Mouse (Mus musculus) gastrocnemius, postnatal 36 days (tissue): ENCODE measurements at regions not wholly inside any gene's neighbourhood (a gene's known extent, or its start where the extent isn't known, plus 50 kb on each side); places are given as distances from the start of the nearest gene placed in this dataset.

Experiments
- DNase-seq, 2 experiments: peaks; one replicate each; pipeline ENCODE4 v3.0.0; 2022
- intact Hi-C: fragments of 180-260 bp; cut with DNase I; formaldehyde crosslinking; loops from one replicate; pipeline ENCODE4 v1.15.1; 2025

DNA sequence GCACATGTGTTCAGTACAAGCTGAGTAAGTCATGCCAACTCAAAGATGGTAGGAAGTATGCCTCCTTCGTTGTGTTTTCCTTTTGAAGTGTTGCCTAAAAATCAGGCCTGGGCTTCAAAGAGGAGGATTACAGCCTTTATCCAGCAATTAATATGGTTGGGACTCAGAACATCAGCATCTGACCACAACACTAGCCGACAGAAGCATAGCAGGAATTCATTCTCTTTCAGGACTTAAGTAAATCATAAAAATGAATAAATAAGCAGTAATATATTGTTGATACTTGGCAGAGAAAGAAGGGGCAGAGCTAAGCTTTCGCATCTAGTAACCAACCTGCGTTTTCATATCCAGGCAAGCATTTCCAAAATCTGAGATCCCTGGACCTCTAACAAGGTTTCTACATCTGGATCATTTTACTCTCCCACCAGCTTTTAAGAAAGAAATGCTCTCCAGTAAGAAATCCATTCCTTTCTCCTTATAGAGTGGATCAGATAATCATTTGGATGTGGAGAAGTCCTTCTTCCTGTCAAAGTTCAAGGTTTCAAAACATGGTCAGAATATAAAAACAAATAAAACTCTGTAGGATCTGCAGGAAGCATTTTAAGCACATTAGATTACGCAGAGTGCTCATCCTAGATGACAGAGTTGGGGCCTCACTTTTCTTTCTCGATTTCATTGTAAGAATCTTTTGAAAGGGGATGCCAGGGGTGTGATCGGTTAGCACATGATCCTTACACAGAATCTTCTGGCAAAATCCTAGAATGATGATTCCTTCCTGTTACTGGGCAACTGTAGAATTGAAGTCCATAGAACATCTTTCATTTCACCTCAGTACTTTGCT is 230.6 kb upstream of the Zic4 start:
- intact Hi-C loops, result no loop called here
- DNase-seq, result no peak

DNA sequence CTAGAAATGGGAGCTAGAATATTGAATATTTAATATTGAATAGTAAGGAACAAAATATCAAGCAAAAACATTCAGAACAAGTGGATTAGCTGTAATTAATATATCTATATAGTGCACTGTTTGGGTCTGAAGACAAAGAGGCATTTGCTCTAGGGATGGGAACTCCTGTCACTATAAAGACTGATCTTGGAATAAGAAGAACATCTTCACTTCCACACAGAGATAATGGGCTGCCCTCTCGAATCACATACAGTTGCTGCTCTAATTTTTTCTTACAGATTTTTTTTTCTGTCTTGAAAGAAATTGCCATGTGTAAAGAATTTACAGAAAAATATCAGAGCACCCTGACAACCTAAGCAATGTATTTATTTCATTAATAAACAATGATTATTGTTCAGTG is 229.7 kb upstream of the Zic4 start:
- intact Hi-C loops, result no loop called here
- no peak for DNase-seq

DNA sequence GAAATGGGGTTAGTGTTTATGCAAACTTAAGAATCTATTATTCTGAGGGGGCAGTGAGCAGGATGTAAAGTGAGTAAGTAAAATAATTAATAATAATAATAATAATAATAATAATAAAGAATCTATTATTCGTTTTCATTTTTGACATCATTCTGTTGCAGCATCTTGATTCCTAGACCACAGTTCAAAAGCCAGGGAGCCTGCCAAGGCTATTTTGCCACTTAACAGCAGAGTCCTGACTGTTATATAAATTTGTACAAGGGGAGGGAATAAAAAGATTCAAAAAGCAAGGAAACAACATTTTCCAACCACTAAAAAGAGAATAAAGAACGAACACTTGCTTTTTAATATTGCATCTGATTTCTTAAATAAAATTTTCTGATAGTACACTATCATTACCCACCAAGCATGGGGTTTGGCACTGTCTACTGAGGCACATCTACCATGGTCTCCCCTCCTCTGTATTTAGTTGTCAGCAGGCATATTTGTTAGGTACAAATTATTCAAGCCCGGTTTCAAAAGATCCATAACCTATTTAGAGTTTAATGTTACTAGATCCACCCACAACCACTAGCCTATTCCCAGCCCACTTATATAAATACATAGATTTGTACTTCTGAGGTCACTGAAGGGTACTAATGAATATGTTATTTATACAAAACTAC is 228.8 kb upstream of the Zic4 start:
- no peak for DNase-seq
- intact Hi-C loops, result no loop called here

DNA sequence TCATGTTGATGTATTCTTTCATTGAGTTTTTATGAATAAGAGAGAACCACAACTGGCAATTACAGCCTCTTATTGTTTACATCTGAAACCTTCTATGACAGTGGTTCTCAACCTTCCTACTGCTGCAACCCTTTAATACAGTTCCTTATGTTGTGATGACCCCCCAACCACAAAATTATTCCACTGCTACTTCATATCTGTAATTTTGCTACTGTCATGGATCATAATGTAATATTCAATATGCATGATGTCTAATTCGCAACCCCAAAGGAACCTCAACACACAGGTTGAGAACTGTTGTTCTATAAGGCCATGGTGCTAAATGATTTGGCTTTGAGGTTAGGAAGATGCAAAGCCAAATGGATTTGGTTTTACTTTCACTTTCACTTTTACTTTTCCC is 227.9 kb upstream of the Zic4 start:
- DNase-seq, result no peak
- intact Hi-C loops, result no loop called here

DNA sequence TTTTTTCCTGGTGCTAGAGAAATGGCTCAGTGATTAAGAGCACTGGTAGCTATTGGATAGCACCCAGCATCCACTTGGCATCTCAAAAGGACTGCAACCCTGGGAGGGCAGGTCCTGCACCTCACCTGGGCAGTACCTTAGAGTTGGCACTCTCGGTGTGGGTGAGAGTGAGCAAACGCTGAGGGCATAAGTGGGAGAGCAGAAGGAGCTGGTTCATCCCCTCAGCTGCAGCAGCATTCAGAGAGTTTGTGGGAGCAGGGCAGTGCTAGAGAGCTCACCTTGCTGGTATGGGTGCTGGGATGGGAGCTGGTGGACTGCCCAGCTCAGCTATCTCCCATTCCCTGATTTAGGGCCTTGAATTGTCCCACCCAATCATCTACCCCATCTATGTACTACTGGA is 227.1 kb upstream of the Zic4 start:
- intact Hi-C loops, result no loop called here
- DNase-seq, result no peak

DNA sequence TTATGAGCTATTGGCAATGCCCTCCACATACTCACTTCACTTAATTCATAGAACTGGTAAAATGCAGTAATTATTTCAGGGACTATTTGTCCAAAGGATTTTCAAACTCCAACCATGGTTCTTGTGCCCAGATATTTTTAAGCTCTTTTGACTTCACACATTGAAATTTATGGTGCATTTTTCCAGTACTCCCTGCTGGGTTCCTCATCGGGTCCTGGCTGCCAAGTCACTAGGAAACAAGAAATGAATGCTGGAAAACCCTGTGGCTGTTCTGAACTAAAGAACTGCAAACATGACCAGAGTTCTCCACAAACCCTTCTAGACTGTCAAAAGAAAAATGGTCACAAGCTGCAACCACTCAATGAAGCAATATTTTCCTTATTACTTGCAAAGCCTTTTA is 221.6 kb upstream of the Zic4 start:
- DNase-seq, result no peak
- intact Hi-C loops, result no loop called here

DNA sequence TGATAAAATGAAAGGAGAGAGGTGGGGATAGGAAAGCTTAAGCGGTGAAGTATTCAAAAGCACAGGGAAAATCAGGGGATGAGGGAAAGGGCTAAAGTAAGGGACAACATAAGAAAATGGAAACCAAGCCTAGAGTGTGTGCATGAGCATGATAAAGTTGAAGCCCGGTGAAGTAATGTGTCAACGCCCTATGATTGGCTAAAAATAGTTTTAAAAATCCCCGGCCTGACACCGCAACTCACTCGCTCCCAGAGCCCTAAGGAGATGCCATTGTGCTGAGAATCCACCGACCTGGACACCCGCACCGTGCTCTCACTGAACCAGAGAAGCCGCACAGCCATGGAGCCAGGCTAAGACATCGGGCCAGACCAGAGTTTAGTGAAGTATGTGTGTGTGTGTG is 210.3 kb upstream of the Zic4 start:
- intact Hi-C loops, result no loop called here

DNA sequence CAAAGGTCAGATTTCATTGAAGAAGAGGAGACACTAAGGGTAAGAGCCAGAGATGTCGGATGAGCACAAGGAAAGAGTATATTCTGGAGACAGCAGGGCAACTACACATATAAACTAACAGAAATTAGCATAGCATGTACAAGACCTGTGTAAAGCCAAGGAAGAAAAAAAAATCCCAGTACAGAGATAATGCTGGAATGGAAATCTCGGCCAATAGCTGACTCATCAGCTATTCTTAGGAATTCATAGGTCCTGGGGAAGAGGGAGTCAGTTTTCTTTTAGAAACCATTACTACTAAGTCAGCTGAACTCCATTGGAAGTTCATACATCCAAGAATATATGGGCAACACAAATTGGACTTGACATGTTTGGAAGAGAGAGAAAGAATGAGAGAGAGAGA is 202.9 kb upstream of the Zic4 start:
- no peak for DNase-seq
- intact Hi-C loops, result no loop called here

More for the DNA sequence above, 210.3 kb upstream of the Zic4 start:
- no peak for DNase-seq

DNA sequence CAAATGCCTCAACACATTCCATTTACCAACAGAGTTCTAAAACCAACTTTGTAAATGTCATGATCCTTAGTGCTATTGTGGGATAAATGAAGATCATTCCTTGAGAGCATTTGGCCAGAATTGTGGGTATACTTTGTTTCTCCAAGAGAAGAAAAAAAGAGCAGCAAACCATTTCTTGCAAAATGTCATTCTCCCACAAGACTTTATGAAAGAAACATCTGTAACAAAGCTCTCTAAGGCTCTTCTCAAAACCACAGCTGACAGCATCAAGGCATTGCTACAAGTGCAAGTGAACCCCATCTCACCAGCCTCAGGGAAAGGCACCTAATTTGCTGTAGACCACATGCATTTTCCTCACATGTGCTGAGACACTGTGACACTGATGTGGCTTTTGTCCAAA is 194.3 kb upstream of the Zic4 start:
- intact Hi-C loops, result no loop called here
- DNase-seq, result no peak

DNA sequence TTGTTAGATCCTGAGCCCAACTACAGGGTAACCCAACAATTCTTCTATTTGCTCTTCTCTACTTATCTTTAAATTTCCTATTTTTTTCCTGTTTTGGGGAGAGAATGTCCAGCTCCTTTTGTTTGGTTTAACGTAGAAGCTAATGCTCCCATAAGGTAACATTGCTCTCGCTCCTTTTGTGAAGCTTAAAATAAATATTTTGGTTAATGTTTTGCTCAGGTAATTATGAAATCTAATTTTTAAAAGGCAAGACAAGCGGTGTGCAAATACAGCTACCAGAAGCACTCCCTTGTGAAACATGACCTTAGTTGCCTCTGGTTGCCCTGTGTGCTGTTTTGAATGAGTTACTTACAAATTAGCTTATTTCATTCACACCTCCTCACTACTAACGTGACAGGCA is 169.0 kb upstream of the Zic4 start:
- intact Hi-C loops, result no loop called here
- no peak for DNase-seq

DNA sequence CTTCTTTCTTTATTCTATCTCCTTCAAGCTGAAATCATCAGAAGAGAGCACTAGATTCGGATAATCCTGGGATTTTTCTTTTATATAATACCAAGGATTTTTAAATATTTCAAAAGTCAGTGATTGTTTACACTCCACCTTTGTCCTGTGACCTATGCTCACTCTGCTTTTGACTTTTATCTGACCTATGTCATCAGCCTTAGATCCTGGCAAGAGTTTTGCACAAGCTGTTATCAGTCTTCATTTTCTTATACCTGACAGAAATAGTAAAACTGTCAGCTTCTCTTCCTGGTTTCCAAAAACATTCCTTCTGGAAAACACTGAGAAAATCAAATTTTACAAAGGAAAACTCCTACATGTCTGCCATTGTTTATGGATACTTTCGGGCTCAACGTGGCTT is 168.3 kb upstream of the Zic4 start:
- intact Hi-C loops, result no loop called here
- no peak for DNase-seq

DNA sequence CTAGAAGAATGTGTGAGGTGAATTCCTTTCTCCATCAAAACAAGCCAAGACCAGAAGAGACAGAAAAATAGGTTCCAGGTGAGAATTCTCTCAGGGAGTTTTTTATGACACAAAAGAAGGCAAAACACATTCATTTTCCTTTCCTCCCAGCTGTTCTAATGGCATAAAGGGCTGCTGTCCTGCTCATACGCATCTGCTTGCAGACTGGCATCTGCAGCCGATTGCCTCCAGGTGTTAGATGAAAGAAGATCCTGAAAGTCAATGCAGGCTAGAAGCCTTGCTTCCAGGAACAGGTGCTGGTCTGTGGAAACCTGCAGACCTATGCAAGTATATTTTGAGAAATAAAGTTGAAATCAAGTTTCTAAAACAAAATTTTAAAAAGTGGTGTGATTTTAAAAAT is 154.9 kb upstream of the Zic4 start:
- no peak for DNase-seq
- intact Hi-C loops, result no loop called here

DNA sequence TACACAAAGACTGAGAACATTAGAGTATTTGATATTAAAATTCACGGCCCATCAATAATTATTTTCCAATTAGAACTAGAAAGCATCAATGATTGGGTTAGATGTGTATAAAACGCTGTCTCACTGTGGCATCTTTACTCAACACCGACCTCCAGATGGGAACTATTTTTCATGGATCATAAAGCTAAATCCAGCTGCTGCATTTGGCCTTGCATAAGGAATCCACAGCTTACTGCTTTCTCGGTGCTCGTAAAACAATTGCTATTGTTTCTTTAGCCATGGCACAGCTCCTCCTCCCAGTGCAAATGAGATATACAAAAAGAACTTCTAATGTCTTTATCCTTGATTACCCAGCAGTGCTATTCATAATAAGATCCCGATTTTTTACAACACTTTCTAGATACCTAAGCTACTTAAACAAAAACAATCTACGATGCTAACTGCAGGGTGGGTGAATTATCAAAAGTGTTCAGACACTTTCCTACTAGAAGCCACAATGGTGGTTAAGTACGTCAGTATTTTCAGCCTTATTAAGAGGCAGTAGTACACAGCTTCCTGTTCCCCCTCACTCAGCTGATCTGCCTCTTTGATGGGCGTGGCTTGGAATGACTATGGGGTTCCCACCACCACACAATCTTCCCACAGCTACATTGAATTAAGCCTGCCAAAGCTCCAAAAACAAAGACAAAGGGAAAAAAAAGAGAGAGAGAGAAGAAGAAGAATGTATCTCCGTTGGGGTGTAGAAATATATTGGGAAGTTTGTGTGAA is 134.4 kb upstream of the Zic4 start:
- intact Hi-C loops, result no loop called here
- DNase-seq, result no peak

DNA sequence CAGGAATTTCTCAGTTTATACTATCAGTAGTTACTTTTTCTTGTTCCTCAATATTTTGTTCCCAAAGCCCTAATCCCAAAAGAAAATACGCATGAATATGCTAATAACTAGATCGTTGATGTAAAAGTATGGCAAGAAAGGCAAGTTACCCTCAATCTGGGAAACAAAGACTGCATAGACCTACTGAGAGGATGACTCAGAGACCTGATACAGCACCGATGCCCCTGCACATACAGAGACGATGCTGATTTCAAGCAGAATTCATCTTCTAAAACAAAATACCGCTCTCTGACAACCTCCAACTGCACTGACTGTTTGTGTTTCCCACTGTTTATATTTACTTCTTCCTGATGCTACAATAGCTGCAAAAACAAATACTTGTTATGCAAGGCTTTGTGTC is 133.7 kb upstream of the Zic4 start:
- DNase-seq, result no peak
- intact Hi-C loops, result no loop called here

DNA sequence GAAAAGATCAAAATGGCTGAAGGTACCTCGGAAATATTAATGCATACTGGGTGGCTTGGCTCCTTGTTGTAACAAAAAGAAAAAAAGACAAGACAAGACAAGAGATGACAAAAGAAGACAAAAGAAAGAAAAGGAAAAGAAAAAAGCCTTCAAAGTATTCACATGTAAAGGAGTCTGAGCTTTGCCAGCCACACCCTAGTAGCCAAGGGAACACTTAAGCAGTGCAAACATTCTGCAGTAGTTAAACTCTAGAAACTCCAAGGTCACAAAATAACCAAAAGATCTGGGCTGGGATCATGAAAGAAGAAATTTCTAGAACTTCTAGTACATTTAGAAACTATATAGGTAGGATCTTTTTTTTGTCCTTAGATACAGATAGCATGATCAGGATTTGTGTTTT is 108.3 kb upstream of the Zic4 start:
- intact Hi-C loops, result no loop called here

DNA sequence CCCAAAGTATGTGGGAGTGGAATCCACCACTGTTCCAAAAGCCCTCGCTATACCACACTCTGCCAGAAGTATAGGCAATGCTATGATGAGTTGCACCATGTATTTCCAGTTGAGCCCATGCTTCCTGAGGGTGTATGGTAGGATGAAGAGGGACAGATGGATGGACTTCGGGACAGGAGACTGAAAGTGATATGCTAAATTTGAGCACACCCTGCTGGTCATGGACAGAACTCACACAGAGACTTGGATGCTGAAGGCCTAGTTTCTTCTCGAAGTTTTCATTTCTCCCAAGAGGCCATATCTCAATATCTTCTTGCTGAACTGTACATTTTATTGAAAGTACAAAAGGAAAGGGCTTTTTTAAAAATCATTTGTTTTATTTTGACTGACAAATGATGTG is 70.9 kb upstream of the Zic4 start:
- intact Hi-C loops, result no loop called here
- DNase-seq, result no peak

More for the DNA sequence above, 108.3 kb upstream of the Zic4 start:
- no peak for DNase-seq
